11 mouse cellular contexts compared by ENCODE assay signal in genomic region chr17:5059092-5059601, GRCm38 (mm10).
DNase-seq lines count a peak whose midpoint lies in the region; ATAC-seq lines count a peak whose summit lies in the region.
"Had no signal": no experiment of that assay in that cellular context is flagged by ENCODE, and none has a peak within 500 bp of the region (broad histone marks: within the 10 kb centered on the region; RNA-seq: fewer than 3 reads in every experiment).

No protein-coding gene starts in this region.

- H3K9ac ChIP-seq in heart, embryonic 16.5 days (ENCODE audit: low read length): no peak overlapping the region
- H3K9ac ChIP-seq in midbrain, embryonic 11.5 days (ENCODE audit: low read length): no peak overlapping the region
- H3K9ac ChIP-seq in midbrain, embryonic 15.5 days: no peak overlapping the region
- H3K9ac ChIP-seq in liver, embryonic 13.5 days: no peak overlapping the region
- no peak overlapping the region for H3K9ac ChIP-seq in stomach, embryonic 15.5 days
- H3K9ac ChIP-seq: forebrain, postnatal 0 days had no signal

- no peak for DNase-seq in heart, adult 18-20 months
- no peak for DNase-seq in midbrain, embryonic 11.5 days (ENCODE audit: low spot score, missing footprints)
- peak; percentile 16 for DNase-seq in liver, embryonic 13.5 days
- no peak for DNase-seq in thymus, postnatal 4 days

- no peak overlapping the region for H3K4me3 ChIP-seq in heart, embryonic 16.5 days (ENCODE audit: low read length)
- H3K4me3 ChIP-seq in midbrain, embryonic 11.5 days (ENCODE audit: low read depth, low read length): no peak overlapping the region
- no peak overlapping the region for H3K4me3 ChIP-seq in midbrain, embryonic 15.5 days
- no peak overlapping the region for H3K4me3 ChIP-seq in liver, embryonic 13.5 days (replicated peaks)
- no peak overlapping the region for H3K4me3 ChIP-seq in stomach, embryonic 15.5 days (replicated peaks)

- H3K27me3 ChIP-seq in heart, embryonic 16.5 days (ENCODE audit: control insufficient read depth, insufficient read depth, low read length): no peaks in the 10 kb centered on the region
- no peaks in the 10 kb centered on the region; the same call in 1 of the 2 replicates for H3K27me3 ChIP-seq in midbrain, embryonic 11.5 days (ENCODE audit: control insufficient read depth, insufficient read depth, low read length)
- no peaks in the 10 kb centered on the region for H3K27me3 ChIP-seq in midbrain, embryonic 15.5 days (replicated peaks)
- H3K27me3 ChIP-seq in liver, embryonic 13.5 days: no peaks in the 10 kb centered on the region
- no peaks in the 10 kb centered on the region for H3K27me3 ChIP-seq in stomach, embryonic 15.5 days (replicated peaks)

- H3K4me2 ChIP-seq in heart, embryonic 16.5 days (ENCODE audit: low read depth, low read length): 0 out of 2 replicates have a peak overlapping the region, but pooled peaks have one; percentile 12
- no peak overlapping the region for H3K4me2 ChIP-seq in midbrain, embryonic 11.5 days
- H3K4me2 ChIP-seq in midbrain, embryonic 15.5 days: no peak overlapping the region
- H3K4me2 ChIP-seq in liver, embryonic 13.5 days: no peak overlapping the region
- H3K4me2 ChIP-seq in stomach, embryonic 15.5 days: no peak overlapping the region

- H3K27ac ChIP-seq in heart, embryonic 16.5 days (ENCODE audit: low read length): peak overlapping the region; percentile 69
- no peak overlapping the region for H3K27ac ChIP-seq in midbrain, embryonic 11.5 days (ENCODE audit: low read depth, low read length)
- no peak overlapping the region for H3K27ac ChIP-seq in midbrain, embryonic 15.5 days
- no peak overlapping the region for H3K27ac ChIP-seq in liver, embryonic 13.5 days
- peak overlapping the region; percentile 64; the same call in 1 of the 2 replicates for H3K27ac ChIP-seq in stomach, embryonic 15.5 days
- H3K27ac ChIP-seq: macrophage had no signal

- WGBS in heart, embryonic 16.5 days: 56% methylated on average over 9 of the region's 9 CpGs
- 48% methylated on average over 9 of the region's 9 CpGs for WGBS in midbrain, embryonic 11.5 days
- 36% methylated on average over 9 of the region's 9 CpGs for WGBS in midbrain, embryonic 15.5 days
- 54% methylated on average over 9 of the region's 9 CpGs for WGBS in liver, embryonic 13.5 days (ENCODE audit: insufficient replicate concordance)
- 59% methylated on average over 9 of the region's 9 CpGs for WGBS in stomach, embryonic 15.5 days

- ATAC-seq in heart, embryonic 16.5 days (replicated peaks; ENCODE audit: extremely low read depth, insufficient read depth, low FRiP score): no peak
- peak; percentile 47 for ATAC-seq in midbrain, embryonic 11.5 days (ENCODE audit: low FRiP score)
- ATAC-seq in midbrain, embryonic 15.5 days (replicated peaks): no peak
- ATAC-seq in liver, embryonic 13.5 days (ENCODE audit: low read depth): peak; percentile 59
- no peak for ATAC-seq in stomach, embryonic 15.5 days (ENCODE audit: insufficient read depth, low FRiP score, low read depth)
- no peak for ATAC-seq in granulocyte monocyte progenitor cell, adult 5-6 weeks (replicated peaks; ENCODE audit: poor library complexity, severe bottlenecking)
- ATAC-seq: activated CD4-positive, CD25-positive, alpha-beta regulatory T cell, adult 4 months had no signal

- H3K9me3 ChIP-seq in heart, embryonic 16.5 days (replicated peaks; ENCODE audit: control insufficient read depth, low read length): no peaks in the 10 kb centered on the region
- no peaks in the 10 kb centered on the region for H3K9me3 ChIP-seq in midbrain, embryonic 11.5 days (ENCODE audit: control insufficient read depth, low read length)
- H3K9me3 ChIP-seq in midbrain, embryonic 15.5 days: no peaks in the 10 kb centered on the region
- H3K9me3 ChIP-seq in liver, embryonic 13.5 days (replicated peaks): no peaks in the 10 kb centered on the region
- H3K9me3 ChIP-seq in stomach, embryonic 15.5 days: no peaks in the 10 kb centered on the region

- peaks cover 64% of the 10 kb centered on the region for H3K4me1 ChIP-seq in heart, embryonic 16.5 days (ENCODE audit: control insufficient read depth, insufficient read depth, low read length)
- peaks cover 38% of the 10 kb centered on the region for H3K4me1 ChIP-seq in midbrain, embryonic 11.5 days (ENCODE audit: control insufficient read depth, insufficient read depth, low read length)
- H3K4me1 ChIP-seq in midbrain, embryonic 15.5 days: peaks cover 50% of the 10 kb centered on the region
- peaks cover 76% of the 10 kb centered on the region for H3K4me1 ChIP-seq in liver, embryonic 13.5 days (replicated peaks)
- peaks cover 54% of the 10 kb centered on the region for H3K4me1 ChIP-seq in stomach, embryonic 15.5 days

- H3K36me3 ChIP-seq in heart, embryonic 16.5 days (ENCODE audit: control insufficient read depth, insufficient read depth): no peaks in the 10 kb centered on the region
- H3K36me3 ChIP-seq in midbrain, embryonic 11.5 days (ENCODE audit: control insufficient read depth, insufficient read depth, low read length): no peaks in the 10 kb centered on the region
- H3K36me3 ChIP-seq in midbrain, embryonic 15.5 days (replicated peaks): no peaks in the 10 kb centered on the region
- H3K36me3 ChIP-seq in liver, embryonic 13.5 days: no peaks in the 10 kb centered on the region
- no peaks in the 10 kb centered on the region for H3K36me3 ChIP-seq in stomach, embryonic 15.5 days

Comparison
In these comparisons a context has a peak if more than half of its experiments do, and no peak if none do; other contexts are left out.
1. ATAC-seq: peak in midbrain, embryonic 11.5 days (single experiment) and liver, embryonic 13.5 days (single experiment); none in heart, embryonic 16.5 days (single experiment), midbrain, embryonic 15.5 days (single experiment), stomach, embryonic 15.5 days (single experiment) and granulocyte monocyte progenitor cell, adult 5-6 weeks (single experiment).
2. H3K27ac ChIP-seq: peak in heart, embryonic 16.5 days (single experiment) and stomach, embryonic 15.5 days (single experiment); none in midbrain, embryonic 11.5 days (single experiment), midbrain, embryonic 15.5 days (single experiment) and liver, embryonic 13.5 days (single experiment).